Mouse (Mus musculus): ENCODE results near the gene Endog. TPM values are rescaled to one million over a fixed set of nuclear protein-coding genes. Genes with fewer than 3 reads are reported as not detected.
"Not testable (repeated sequence)": the region's sequence is repeated elsewhere in the genome, so short reads cannot be mapped to it uniquely, and the experiment has no call there.

Endog gene
- total RNA-seq, 2 experiments from 2014 or later = 51.4 to 54.6 TPM

DNA sequence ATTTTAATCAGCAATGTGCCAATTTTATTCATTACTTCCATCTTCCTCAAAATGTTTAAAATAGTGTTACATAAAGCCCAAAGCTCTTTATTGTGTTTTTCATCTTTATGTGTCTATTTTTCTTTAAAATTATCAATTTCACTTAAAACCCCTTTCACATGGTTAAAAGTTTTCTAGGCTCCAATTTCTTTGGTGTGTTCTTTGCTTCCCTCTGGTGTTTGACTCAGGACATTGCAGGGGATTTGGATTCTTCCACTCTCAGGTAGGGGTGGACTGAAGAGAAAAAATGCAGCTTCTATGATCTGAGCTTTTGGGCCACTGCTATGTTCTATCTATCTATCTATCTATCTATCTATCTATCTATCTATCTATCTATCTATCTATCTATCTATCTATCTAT is 9.5 kb upstream of the Endog start:
- intact Hi-C loops (cut with DNase I) = no loop called here
- DNase-seq = no peak

DNA sequence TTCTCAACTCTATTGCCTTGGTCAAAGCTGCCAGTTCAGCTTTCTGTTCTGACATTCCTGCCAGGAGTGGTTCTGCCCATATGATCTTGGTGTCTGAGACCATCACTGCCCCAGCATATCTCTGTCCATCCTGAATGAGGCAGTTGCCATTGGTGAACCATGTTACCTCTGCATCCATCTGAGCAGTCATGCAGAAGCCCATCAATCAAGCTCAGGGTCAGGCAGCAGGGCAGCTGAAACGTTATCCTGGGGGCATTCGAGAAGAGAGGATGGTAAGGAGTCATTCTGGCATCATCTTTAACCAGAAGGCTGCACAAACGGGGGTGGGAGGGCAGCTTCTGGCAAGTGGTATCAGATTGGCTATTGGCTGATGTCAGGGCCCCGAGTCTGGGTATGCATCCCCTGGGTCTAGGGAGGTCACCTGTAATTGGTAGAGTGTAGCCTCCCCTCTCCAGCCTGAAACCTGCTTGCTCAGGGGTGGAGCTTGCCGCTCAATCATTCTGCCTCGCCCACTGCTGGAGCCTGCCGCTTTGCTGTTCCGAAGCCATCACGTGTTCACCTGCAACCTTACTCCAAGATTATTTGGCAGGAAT is 6.9 kb upstream of the Endog start:
- DNase-seq = no peak
- intact Hi-C loops (cut with DNase I) = no loop called here

DNA sequence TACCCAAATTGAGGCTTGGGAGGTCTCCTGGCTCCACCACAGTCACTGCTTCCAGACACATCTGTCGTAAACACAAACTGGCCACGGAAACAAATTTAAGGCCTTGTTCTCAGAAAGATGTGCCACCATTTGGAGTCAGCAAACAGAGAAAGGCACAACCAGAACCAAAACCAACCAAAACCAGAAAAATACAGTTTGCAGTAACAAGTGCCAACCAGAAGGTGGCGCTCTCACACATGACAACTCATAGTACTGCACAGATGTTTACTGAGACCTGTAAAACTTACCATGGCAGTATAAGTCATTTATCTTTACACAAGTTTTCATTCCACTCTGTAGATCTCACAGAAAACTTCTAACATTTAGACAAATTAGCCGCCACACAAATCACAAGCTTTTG is 4.6 kb upstream of the Endog start:
- no peak for DNase-seq
- intact Hi-C loops (cut with DNase I) = loop anchor here (5.0 kb wide), 1 partner anchor 89 kb away; the partner anchor contains the start of gene Pkn3

DNA sequence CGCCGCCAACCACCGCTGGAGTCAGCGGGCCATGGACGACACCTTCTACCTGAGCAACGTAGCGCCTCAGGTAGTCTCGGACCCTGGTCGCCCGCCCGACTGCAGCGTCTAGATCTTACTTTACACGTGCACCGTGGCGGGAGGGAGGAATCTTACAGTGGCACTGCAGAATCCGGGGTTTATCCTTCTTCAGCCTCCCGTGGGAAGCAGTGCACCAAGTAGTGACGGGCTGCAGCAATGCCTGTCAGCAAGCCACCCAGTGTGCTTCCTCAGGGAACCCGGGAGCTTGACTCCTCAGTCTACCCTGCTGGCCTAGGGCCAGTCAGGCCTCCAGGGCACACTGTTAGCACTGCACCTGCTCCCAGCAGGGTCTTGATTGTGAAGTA is 697 bp downstream of the Endog start:
- DNase-seq = no peak
- intact Hi-C loops (cut with DNase I) = no loop called here

DNA sequence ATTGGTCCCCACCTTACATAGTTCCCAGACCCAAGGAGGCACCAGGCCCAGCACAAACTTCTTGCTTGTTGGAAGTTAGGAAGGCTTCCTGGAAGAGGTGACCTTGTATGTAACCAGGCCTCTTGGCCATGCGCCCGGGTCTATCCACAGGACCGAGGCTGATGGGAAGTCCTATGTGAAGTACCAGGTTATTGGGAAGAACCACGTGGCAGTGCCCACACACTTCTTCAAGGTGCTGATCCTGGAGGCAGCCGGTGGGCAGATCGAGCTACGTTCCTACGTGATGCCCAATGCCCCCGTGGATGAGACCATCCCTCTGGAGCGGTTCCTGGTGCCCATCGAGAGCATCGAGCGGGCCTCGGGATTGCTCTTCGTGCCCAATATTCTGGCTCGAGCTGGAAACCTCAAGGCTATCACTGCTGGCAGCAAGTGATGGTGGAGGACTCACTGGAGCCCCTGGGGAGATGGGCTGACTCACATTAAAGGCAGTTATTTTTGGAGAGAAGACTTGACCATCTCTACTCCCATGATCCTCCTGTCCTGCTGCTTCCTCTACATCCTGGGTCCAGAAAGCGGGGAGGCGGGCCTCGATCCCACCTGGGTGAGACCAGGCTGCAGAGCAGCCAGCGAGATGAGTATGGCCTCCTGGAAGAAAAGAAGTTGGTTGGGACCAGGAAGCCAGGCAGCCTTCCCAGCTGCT is 2.4 kb downstream of the Endog start:
- DNase-seq = peak in 1 of 2 experiments; percentile 27
- intact Hi-C loops (cut with DNase I) = no loop called here

DNA sequence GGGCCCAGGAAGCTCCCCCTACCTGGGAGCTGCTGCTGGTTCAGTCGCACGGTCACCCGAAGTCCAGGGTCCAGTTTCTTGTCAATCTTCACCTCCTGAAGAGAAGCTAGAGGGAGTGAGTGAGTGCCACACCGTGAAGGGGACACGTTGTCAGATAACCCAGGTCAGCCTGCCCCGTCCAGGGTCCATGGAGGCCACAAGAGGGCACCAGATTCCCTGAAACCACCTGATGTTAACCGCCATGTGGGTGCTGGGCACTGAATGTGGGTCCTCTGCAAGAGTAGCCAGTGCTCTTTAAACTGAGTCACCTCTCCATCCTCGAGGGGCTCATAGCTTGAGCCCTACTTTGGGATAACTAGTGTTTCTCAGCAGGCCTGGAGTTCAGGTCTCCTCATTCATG is 4.6 kb downstream of the Endog start:
- DNase-seq = no peak
- intact Hi-C loops (cut with DNase I) = loop anchor here (5.0 kb wide), 1 partner anchor 96 kb away; no protein-coding TSS in a partner anchor

DNA sequence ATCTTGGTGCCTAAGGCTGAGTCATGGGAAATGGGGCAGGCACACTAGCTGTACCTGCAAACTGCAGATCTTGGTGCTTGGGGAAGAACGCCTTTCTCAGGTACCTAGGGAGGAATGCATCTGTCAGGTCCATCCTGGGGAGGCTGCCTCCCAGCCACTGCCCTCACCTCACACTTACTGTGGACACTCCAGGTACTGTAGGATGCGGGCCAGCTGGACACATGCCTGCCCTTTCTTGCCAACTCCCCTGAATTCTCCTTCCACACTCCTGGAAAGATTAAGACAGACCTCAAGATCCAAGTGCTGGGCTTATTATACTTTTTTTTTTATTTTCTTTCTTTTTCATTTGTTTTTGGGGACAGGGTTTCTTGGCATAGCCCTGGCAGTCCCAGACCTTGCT is 5.3 kb downstream of the Endog start:
- intact Hi-C loops (cut with DNase I) = loop anchor here (5.0 kb wide), 1 partner anchor 96 kb away; no protein-coding TSS in a partner anchor
- DNase-seq = no peak

DNA sequence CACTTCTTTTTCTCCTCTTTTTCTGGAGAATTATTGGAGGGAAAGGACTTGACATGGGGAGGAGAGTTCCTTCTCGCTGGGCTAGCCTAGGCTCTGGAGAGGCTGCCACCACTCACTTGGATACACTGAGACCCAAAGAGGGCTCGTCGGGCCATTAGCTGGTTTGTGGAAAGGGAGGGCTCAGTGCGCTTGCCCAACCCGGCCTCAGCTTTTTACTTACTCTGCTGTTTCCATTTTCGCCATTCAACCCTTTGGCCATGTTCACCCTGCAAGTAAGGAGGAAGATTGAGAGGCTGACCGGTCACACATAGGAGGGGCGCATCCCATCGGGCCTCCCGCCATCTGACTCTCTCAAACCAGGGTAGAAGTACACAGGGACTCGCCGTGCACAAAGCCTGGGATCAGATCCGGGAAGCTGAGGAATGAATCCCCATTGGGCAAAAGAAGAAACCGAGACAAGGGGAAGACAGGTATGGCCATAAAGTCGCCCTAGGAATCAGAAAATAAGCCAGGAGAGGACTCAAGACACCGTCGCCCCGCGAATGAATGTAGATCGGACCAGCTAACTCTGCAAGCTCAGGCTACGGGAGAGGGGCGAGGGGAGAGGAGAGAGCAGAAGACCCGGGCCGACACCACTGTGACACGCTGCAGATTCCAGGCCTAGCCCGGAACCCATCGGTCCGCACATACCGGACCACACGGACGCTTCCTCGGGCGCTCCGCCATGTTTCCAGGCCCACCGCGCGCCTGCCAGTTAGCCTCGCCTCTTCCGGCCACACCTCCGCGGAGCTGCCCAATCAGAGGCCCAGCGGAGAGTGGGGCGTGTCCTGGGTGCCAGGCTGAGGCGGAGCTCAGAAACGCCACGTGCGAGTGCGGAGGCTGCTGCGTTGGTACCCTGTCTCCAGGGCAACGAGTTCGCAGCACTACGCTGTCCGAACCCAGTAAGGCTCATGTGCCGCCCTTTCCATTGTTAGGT is 6.7 kb downstream of the Endog start, which contains the start of gene Spout1:
Spout1 (minus strand) TSS at position 760 of the 976 bp plus-strand sequence.
- intact Hi-C loops (cut with DNase I) = loop anchor here (2.0 to 5.0 kb wide), 2 partner anchors 25 to 94 kb away; no protein-coding TSS in a partner anchor
- DNase-seq = peak; percentile 87 to 90

DNA sequence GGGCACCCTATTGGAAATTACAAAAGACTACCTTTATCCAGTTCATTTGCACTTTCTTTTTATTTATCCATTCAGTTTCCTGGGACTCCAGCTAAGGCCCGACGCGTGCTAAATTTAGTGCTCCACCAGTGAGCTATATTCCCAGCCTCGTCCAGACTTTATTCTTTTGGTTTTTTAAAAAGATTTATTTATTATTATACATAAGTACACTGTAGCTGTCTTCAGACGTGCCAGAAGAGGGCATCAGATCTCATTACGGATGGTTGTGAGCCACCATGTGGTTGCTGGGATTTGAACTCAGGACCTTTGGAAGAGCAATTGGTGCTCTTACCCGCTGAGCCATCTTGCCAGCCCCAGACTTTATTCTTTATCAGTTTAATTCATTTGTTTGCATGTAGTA is 7.4 kb downstream of the Endog start:
- intact Hi-C loops (cut with DNase I) = loop anchor here (2.0 to 5.0 kb wide), 2 partner anchors 24 to 94 kb away; no protein-coding TSS in a partner anchor
- DNase-seq = not testable (repeated sequence)

DNA sequence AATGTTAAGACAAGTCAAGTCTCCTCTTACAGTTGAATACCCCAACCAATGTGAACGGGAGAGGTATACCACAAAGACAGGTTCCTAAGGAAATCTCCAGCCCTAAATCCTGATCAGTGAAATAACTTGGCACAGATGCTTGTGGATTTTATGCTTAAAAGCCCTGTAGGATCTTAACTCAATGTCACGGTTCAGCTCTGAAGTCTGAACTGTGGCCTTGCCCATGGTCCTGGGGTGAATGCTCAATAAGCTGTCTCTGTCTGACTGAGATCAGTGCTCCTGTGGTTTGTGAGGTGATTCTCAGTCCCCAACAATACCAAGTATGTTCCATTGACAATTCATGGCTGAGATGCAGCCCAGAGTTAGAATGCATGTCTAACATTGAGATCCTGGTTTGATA is 11.1 kb downstream of the Endog start:
- no peak for DNase-seq
- intact Hi-C loops (cut with DNase I) = no loop called here

DNA sequence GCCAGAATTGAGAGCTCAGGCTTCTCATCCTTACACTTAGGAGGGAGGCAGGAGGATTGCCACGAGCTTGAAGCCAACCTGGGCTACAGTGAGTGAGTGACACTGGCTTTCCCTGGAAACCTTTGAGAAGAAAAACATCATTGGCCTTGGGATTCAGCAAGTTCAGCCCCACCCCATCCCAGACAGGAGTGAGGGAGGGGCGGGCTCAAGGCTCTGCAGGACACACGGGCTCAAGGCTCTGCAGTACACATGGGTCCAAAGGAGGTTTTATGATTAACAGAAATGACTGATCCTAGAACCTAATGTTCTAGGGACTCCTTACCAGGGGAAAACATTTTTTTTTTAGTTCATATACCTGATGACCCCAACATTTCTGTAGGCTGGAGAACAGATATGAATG is 12.4 kb downstream of the Endog start:
- no peak for DNase-seq
- intact Hi-C loops (cut with DNase I) = no loop called here

DNA sequence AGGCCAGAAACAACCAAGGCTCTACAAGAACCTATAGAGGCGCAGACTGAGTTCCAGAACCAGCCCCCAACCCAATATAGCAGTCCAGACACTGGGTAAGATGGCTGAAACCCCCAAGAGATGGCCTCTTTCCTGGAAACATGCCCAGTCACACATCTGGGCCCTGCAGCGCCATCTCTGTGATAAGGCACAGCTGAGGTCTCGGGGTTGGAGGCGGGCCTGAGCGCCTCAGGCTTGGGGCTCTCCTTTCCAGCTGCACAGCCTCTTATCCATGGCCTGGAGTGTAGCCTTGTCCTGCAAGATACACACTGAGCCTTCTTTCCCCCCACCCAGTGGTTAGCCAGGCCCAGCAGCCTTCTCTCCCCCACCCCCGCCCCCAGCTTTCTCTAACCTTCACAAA is 14.0 kb downstream of the Endog start:
- intact Hi-C loops (cut with DNase I) = no loop called here
- DNase-seq = no peak

DNA sequence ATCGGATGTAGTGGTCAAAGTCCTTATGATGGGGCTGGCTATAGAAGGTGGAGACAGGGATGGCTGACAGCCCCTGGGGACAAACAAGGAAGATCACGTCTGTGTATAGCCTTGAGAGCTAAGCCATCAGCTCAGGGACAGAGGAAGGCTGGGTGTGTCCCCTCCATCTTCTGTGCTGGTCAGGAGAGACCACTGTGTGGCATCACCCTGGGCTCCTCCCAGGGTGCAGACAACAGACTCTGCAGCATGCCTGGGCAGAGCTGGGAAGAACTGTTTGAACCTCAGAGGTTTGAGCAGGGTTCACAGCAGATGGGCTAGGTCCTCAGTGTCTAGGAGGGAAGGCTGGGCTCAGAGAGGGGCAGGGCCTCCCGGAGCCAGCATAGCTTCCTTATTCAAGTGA is 14.4 kb downstream of the Endog start:
- intact Hi-C loops (cut with DNase I) = no loop called here

DNA sequence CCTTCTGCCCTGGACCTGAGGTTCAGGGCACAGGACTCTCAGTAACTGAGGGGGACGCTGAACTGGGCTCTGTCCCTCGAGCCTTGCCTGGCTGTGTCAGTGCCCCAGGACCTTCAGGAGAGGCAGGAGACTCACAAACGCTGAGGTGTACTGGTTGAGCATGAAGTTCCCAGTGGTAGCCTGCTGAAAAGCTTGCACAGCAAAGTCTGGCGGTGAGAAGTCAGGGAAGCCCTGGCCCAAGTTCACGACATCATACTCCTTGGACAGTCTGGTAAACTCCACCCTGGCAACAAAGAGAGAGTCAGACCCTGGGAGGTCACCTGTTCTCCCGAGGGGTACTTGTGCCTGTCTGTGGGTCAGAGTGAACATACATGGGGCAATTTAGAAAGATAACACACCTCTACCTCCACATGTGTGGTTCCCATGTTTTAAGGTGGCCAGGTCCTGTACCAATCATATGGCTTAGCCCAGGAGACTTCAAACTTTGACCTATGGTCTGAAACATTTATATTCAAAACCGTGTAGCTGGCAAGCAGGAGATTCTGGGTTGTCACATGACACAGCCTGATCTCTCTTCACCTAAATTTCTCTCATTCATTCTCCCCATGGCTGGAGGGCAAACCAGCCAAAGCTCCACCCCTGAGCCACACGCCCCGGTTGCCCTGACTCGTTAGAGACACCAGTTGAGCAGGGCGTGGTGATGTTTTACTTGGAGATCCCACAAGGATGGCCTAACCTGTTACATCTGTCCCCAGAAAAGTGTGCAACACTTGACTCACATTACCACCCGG is 20.7 kb downstream of the Endog start:
- DNase-seq = no peak
- intact Hi-C loops (cut with DNase I) = loop anchor here (5.0 kb wide), 1 partner anchor 90 kb away; the partner anchor contains the start of gene Gm28038

More for the DNA sequence above, 14.4 kb downstream of the Endog start:
- DNase-seq = no peak

DNA sequence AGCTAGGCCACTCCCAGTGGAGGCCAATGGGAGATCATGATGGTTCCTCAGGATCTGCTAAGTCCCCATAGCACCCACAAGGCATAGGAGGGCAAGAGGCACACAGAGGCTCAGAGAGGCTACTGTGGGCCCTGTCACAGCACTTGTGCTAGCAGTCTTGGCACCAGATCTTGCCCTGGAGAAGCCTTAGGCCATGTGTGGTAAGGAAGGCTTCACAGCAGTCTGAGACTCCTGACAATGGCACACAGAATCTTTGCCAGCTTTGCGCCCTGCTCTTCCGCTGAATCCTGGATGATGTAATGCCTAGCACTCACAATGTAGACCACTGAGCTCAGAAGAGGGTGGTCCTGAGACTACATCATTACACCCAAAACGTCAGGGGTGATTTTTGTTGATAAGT is 23.4 kb downstream of the Endog start:
- intact Hi-C loops (cut with DNase I) = loop anchor here (5.0 kb wide), 1 partner anchor 88 kb away; the partner anchor contains the start of gene Gm28038
- DNase-seq = no peak

DNA sequence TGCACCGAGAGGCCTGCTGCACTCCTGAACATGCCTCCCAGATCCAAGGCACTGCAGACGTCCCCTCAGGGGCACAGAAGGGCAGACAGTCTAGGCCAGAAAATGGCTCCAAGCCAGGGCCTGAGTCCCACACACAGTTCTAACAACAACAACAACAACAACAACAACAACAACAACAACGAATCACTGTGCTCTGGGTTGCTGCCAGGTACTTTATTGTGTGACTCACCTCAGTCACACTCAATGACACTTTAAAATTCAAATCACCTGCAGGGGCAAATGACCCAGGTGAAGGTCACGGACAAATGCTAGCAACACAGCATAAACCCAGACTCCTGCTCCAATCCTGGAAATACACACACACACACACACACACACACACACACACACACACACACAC is 26.7 kb downstream of the Endog start:
- intact Hi-C loops (cut with DNase I) = no loop called here
- no peak for DNase-seq

DNA sequence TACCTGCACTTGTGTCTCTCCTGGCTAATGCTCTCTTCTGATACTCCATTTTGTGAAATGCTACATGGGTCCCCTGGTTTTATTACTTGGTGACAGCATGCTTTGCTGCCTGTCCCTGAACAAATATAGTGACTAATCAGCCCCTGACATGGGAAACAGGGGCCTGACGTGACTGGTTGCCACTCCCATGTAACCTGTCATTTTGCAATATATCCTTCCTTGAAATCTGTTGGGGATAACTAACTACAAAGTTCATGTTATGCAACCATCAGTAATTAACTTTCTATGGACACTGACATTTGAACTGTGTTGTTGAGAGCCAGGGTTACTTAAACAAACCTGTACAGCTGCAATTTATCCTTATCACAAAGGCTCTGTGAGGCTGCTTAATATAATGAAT is 28.7 kb downstream of the Endog start:
- DNase-seq = no peak
- intact Hi-C loops (cut with DNase I) = no loop called here

DNA sequence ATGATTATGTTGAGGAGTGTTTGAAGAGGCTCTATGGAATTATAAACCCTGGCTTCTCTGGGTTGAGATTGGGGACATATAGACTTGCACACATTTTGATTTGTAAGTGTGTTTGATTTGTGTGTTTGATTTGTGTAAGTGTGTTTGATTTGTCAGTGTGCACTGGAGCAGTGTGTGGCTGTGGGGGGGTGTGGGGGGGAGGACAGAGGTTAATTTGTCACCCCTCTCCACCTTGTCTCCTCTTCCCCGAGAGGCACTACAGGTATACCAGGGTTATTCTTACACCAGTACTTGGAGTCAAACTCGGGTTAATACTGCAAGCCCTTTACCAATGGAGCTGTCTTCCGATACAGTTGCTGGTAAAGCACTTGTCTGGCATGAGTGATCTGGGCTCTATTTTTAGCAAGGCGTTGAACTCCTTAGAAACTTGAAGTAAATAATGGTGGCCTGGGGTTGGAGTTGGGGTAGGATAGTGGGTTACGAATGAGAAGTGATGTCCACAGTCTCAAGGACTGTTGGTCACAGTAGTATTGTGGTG is 29.2 kb downstream of the Endog start:
- DNase-seq = no peak
- intact Hi-C loops (cut with DNase I) = no loop called here

DNA sequence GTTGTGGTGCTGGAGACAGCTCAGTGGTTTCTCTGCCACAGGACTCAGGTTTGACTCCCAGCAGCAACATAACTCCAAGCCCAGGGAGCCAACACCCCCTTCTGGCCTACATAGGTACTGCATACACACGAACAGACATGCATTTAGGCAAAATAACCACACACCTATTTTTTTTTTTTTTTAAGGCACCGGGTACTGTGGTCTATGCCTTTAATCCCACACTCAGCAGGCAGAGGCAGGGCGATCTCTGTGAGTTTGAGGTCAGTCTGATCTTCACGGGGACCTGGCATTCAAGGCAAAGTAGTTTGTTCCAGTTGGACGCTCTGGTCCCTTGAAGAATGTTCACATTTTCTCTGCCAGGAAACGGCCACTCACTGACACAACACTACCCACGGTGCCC is 32.1 kb downstream of the Endog start:
- no peak for DNase-seq
- intact Hi-C loops (cut with DNase I) = loop anchor here (2.0 kb wide), 1 partner anchor 25 kb away; the partner anchor contains the start of gene Spout1

DNA sequence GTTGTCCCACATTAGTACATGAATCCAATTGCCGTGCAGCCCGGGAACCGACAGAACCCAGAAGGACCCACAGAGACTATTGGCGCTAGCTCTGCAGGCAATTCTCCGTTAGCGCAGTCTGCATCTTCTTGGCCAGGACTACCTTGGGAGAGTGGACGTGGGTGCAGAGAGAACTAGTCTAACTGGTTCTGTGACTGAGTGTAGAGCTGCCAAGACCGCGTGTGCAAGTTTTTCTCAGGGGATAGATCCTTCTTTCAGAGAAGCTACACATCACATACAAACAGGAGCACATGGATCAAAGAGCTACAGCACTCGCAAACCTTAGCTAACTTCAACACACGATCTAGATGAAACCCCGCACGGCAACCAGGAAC is 33.9 kb downstream of the Endog start:
- no peak for DNase-seq
- intact Hi-C loops (cut with DNase I) = no loop called here

Measured in gastrocnemius, postnatal 36 days (tissue).